Comparison of ENCODE assay signal across 8 mouse cellular contexts in genomic region chr3:9345885-9346284, GRCm38 (mm10).
DNase-seq lines count a peak whose midpoint lies in the region; ATAC-seq lines count a peak whose summit lies in the region.
"Had no signal": no experiment of that assay in that cellular context is flagged by ENCODE, and none has a peak within 500 bp of the region (broad histone marks: within the 10 kb centered on the region; RNA-seq: fewer than 3 reads in every experiment).

No protein-coding gene starts in this region.

- no peaks in the 10 kb centered on the region for H3K36me3 ChIP-seq in liver, embryonic 11.5 days (ENCODE audit: control insufficient read depth, insufficient read depth, low read length)
- no peaks in the 10 kb centered on the region for H3K36me3 ChIP-seq in forebrain, embryonic 15.5 days
- no peaks in the 10 kb centered on the region for H3K36me3 ChIP-seq in limb, embryonic 13.5 days
- H3K36me3 ChIP-seq in stomach, embryonic 15.5 days = no peaks in the 10 kb centered on the region

- 28% methylated on average over 9 of the region's 9 CpGs for WGBS in liver, embryonic 11.5 days
- 22% methylated on average over 9 of the region's 9 CpGs for WGBS in forebrain, embryonic 15.5 days
- WGBS in limb, embryonic 13.5 days = 13% methylated on average over 9 of the region's 9 CpGs
- 47% methylated on average over 9 of the region's 9 CpGs for WGBS in stomach, embryonic 15.5 days

- H3K27me3 ChIP-seq in liver, embryonic 11.5 days (replicated peaks; ENCODE audit: control insufficient read depth, insufficient read depth, low read length) = peaks cover 15% of the 10 kb centered on the region
- H3K27me3 ChIP-seq in forebrain, embryonic 15.5 days = peaks cover 8% of the 10 kb centered on the region; the same call in 1 of the 2 replicates
- H3K27me3 ChIP-seq in limb, embryonic 13.5 days = peaks cover 33% of the 10 kb centered on the region
- H3K27me3 ChIP-seq in stomach, embryonic 15.5 days (replicated peaks) = no peaks in the 10 kb centered on the region; the same call in 1 of the 2 replicates

- peak overlapping the region; percentile 89 for H3K4me2 ChIP-seq in liver, embryonic 11.5 days
- H3K4me2 ChIP-seq in forebrain, embryonic 15.5 days (replicated peaks) = peak overlapping the region; percentile 99
- H3K4me2 ChIP-seq in limb, embryonic 13.5 days (replicated peaks) = peak overlapping the region; percentile 97
- H3K4me2 ChIP-seq in stomach, embryonic 15.5 days = peak overlapping the region; percentile 90; the same call in 1 of the 2 replicates

- DNase-seq in liver, embryonic 11.5 days (ENCODE audit: low spot score) = no peak
- no peak for DNase-seq in liver
- no peak for DNase-seq in cerebellum, adult 9-11 months

- H3K9me3 ChIP-seq in liver, embryonic 11.5 days (ENCODE audit: control insufficient read depth, low read length) = no peaks in the 10 kb centered on the region
- H3K9me3 ChIP-seq in forebrain, embryonic 15.5 days = no peaks in the 10 kb centered on the region
- no peaks in the 10 kb centered on the region for H3K9me3 ChIP-seq in limb, embryonic 13.5 days
- H3K9me3 ChIP-seq in stomach, embryonic 15.5 days = no peaks in the 10 kb centered on the region

- no peak overlapping the region for H3K4me3 ChIP-seq in liver, embryonic 11.5 days (ENCODE audit: low read depth, low read length)
- peak overlapping the region; percentile 59 for H3K4me3 ChIP-seq in forebrain, embryonic 15.5 days
- peak overlapping the region; percentile 56 for H3K4me3 ChIP-seq in limb, embryonic 13.5 days
- H3K4me3 ChIP-seq in stomach, embryonic 15.5 days (replicated peaks) = peak overlapping the region; percentile 3; the same call in 1 of the 2 replicates

- no peak overlapping the region for H3K27ac ChIP-seq in liver, embryonic 11.5 days (ENCODE audit: low read depth, low read length)
- no peak overlapping the region for H3K27ac ChIP-seq in forebrain, embryonic 15.5 days (replicated peaks)
- no peak overlapping the region for H3K27ac ChIP-seq in limb, embryonic 13.5 days
- no peak overlapping the region for H3K27ac ChIP-seq in stomach, embryonic 15.5 days
- H3K27ac ChIP-seq: left cerebral cortex, adult 2 months had no signal

- H3K4me1 ChIP-seq in liver, embryonic 11.5 days (replicated peaks; ENCODE audit: control insufficient read depth, insufficient read depth, low read length) = peaks cover 8% of the 10 kb centered on the region
- peaks cover 30% of the 10 kb centered on the region for H3K4me1 ChIP-seq in forebrain, embryonic 15.5 days
- peaks cover 29% of the 10 kb centered on the region for H3K4me1 ChIP-seq in limb, embryonic 13.5 days
- H3K4me1 ChIP-seq in stomach, embryonic 15.5 days = peaks cover 14% of the 10 kb centered on the region

- ATAC-seq in liver, embryonic 11.5 days (replicated peaks; ENCODE audit: low FRiP score) = no peak
- ATAC-seq in forebrain, embryonic 15.5 days (replicated peaks) = no peak
- ATAC-seq in limb, embryonic 13.5 days (ENCODE audit: low FRiP score, low read depth) = no peak
- ATAC-seq in stomach, embryonic 15.5 days (ENCODE audit: insufficient read depth, low FRiP score, low read depth) = no peak
- ATAC-seq in granulocyte monocyte progenitor cell, adult 5-6 weeks (replicated peaks; ENCODE audit: poor library complexity, severe bottlenecking) = no peak

- H3K9ac ChIP-seq in liver, embryonic 11.5 days (ENCODE audit: low read depth, low read length) = no peak overlapping the region
- 0 out of 2 replicates have a peak overlapping the region, but pooled peaks have one; percentile 67 for H3K9ac ChIP-seq in forebrain, embryonic 15.5 days (replicated peaks)
- H3K9ac ChIP-seq in limb, embryonic 13.5 days = no peak overlapping the region
- no peak overlapping the region for H3K9ac ChIP-seq in stomach, embryonic 15.5 days
